Mouse (Mus musculus): ENCODE measurements at regions not wholly inside any gene's neighbourhood (a gene's known extent, or its start where the extent isn't known, plus 50 kb on each side); places are given as distances from the start of the nearest gene placed in this dataset.

DNA sequence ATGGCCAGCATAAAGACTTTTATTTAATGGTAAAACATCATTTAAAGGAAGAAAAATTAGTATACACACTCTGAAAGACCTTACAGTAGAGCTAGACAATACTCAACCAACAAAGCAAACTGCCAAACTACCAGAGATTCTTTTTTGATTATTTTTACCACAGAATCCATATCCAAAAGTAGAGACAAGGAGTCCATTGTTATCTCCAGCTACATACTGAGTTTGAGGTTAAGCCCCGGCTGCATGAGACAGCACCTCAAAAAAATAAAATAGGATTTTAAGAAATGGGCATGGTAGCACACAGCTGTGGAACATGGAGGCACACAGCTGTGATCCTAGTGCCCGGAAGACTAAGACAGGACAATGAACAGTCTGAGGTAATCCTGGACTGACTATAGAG lies 293.4 kb downstream of the Sox4 start:
- ATAC-seq (ENCODE audit: low FRiP score) (no peak), DNase-seq (ENCODE audit: low spot score) (no peak)
- TF ChIP-seq CTCF (IDR thresholded peaks at IDR 0.05), result no peak

DNA sequence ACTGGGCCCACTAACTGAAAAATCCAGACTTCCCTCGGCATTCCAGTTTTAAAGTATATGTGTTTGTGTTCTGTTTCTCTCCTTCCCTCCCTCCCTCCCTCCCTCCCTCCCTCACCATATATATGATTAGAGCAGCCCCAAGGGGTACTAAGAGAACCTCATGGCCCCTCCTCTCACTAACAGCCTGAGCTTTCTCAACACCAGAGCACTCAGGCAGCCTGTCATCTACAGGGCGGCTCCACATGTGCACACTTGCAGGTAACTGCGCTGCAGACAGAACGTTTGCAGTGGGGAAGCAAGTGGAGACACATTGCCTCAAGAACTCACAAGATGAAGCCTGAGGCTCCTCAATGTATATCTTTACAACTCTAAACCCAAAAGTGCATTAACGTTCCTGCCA lies 294.9 kb downstream of the Sox4 start:
- DNase-seq (ENCODE audit: low spot score) (no peak), ATAC-seq (ENCODE audit: low FRiP score) (no peak)
- no peaks in the 10 kb centered on the region for H3K36me3 ChIP-seq (ENCODE audit: insufficient read depth, low read length)
- no peak overlapping the region for H3K4me3 ChIP-seq (ENCODE audit: low read depth, low read length)
- no peak overlapping the region for H3K4me2 ChIP-seq (ENCODE audit: low read depth, low read length, poor library complexity, severe bottlenecking)
- H3K9me3 ChIP-seq (ENCODE audit: low read length), result no peaks in the 10 kb centered on the region
- H3K9ac ChIP-seq (replicated peaks; ENCODE audit: low read length, poor library complexity, severe bottlenecking), result no peak overlapping the region
- H3K27me3 ChIP-seq (ENCODE audit: insufficient read depth, low read length), result no peaks in the 10 kb centered on the region
- TF ChIP-seq CTCF (IDR thresholded peaks at IDR 0.05), result no peak
- no peak overlapping the region for H3K27ac ChIP-seq (ENCODE audit: low read depth, low read length)
- 78% methylated on average over 5 of the region's 5 CpGs for WGBS
- H3K4me1 ChIP-seq (ENCODE audit: insufficient read depth, low read length), result no peaks in the 10 kb centered on the region

More for the DNA sequence above, 293.4 kb downstream of the Sox4 start:
- Histone ChIP-seq H3K4me1 (ENCODE audit: insufficient read depth, low read length) (peaks cover 4% of the 10 kb centered on the region; the same call in 1 of the 2 replicates), H3K36me3 (ENCODE audit: insufficient read depth, low read length) (no peaks in the 10 kb centered on the region), H3K9me3 (ENCODE audit: low read length) (no peaks in the 10 kb centered on the region), H3K4me3 (ENCODE audit: low read depth, low read length) (no peak overlapping the region), H3K9ac (replicated peaks; ENCODE audit: low read length, poor library complexity, severe bottlenecking) (no peak overlapping the region), H3K4me2 (ENCODE audit: low read depth, low read length, poor library complexity, severe bottlenecking) (no peak overlapping the region), H3K27me3 (ENCODE audit: insufficient read depth, low read length) (no peaks in the 10 kb centered on the region), H3K27ac (ENCODE audit: low read depth, low read length) (no peak overlapping the region)
- WGBS, result 72% methylated on average over 2 of the region's 2 CpGs

DNA sequence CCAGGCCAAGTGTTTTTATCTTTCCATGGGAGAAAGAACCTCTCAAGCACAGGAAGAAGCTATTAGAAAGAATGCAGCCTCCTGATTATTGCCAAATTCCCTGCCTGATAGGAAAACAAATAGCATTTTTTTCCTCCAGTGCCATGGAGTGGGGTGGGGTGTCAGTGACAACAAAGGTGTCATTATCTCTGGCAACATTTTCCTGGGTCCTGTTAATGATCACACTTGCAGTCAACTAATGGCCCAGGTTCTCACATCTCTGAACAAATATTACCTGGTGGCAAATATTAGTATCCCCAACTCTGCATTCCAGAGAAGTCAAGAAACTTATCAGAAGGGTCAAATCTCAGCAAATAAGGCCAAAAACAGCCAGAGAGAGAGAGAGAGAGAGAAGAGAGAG lies 298.6 kb downstream of the Sox4 start:
- Histone ChIP-seq H3K36me3 (ENCODE audit: insufficient read depth, low read length) (no peaks in the 10 kb centered on the region), H3K4me2 (ENCODE audit: low read depth, low read length, poor library complexity, severe bottlenecking) (no peak overlapping the region), H3K4me1 (ENCODE audit: insufficient read depth, low read length) (no peaks in the 10 kb centered on the region), H3K27me3 (ENCODE audit: insufficient read depth, low read length) (no peaks in the 10 kb centered on the region), H3K9ac (replicated peaks; ENCODE audit: low read length, poor library complexity, severe bottlenecking) (no peak overlapping the region), H3K4me3 (ENCODE audit: low read depth, low read length) (no peak overlapping the region), H3K9me3 (ENCODE audit: low read length) (no peaks in the 10 kb centered on the region), H3K27ac (ENCODE audit: low read depth, low read length) (no peak overlapping the region)
- no peak for DNase-seq (ENCODE audit: low spot score)
- no peak for ATAC-seq (ENCODE audit: low FRiP score)
- no peak for TF ChIP-seq CTCF (IDR thresholded peaks at IDR 0.05)

DNA sequence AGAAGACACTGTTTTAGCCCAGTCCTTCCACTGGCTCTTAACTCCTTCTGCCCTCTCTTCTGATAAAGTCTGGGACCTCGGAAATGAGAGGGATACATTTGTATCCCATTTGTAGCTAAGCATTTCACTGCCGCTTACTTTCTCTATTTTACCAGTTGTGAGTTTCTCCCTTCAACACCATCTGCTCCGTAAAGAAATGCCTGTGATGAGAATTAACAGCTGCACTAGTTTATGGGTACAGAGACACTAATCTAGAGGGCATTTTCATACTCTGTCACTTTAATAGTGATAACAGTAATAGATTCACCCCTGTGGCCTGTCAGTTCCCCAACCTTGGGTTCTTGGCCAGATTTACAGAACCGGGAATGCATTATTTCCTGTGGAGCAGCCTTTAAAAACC lies 300.2 kb downstream of the Sox4 start:
- no peak overlapping the region for H3K9ac ChIP-seq (replicated peaks; ENCODE audit: low read length, poor library complexity, severe bottlenecking)
- WGBS, result 87% methylated on average over 4 of the region's 4 CpGs
- no peak overlapping the region for H3K27ac ChIP-seq (ENCODE audit: low read depth, low read length)

DNA sequence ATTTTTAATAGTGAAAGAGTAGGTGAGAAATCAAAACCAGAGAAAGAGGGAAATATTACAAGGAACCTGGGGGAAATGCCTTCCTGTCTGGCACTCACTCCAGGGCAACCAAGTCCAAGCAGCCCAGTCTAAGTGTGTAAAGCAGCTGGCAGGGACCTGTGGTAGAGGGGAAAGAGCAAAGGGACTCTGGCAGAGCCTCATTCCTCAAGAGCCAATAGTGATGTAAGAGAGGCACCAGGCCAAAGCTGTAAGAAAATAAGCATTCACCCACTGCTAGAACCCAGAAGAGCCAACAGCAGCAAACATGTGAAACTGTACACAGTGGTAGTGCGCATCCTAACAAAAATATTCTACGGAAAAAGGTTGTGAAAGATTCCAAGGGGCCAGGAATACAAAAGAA lies 301.7 kb downstream of the Sox4 start:
- Histone ChIP-seq H3K9me3 (ENCODE audit: low read length) (no peaks in the 10 kb centered on the region), H3K27me3 (ENCODE audit: insufficient read depth, low read length) (no peaks in the 10 kb centered on the region), H3K36me3 (ENCODE audit: insufficient read depth, low read length) (no peaks in the 10 kb centered on the region), H3K4me2 (ENCODE audit: low read depth, low read length, poor library complexity, severe bottlenecking) (no peak overlapping the region), H3K4me3 (ENCODE audit: low read depth, low read length) (no peak overlapping the region), H3K9ac (replicated peaks; ENCODE audit: low read length, poor library complexity, severe bottlenecking) (no peak overlapping the region), H3K27ac (ENCODE audit: low read depth, low read length) (no peak overlapping the region), H3K4me1 (ENCODE audit: insufficient read depth, low read length) (no peaks in the 10 kb centered on the region)
- WGBS, result 73% methylated on average over 2 of the region's 2 CpGs
- TF ChIP-seq CTCF (IDR thresholded peaks at IDR 0.05), result no peak
- peak; percentile 80 for DNase-seq (ENCODE audit: low spot score)
- ATAC-seq (ENCODE audit: low FRiP score), result no peak

More for the DNA sequence above, 300.2 kb downstream of the Sox4 start:
- H3K4me3 ChIP-seq (ENCODE audit: low read depth, low read length), result no peak overlapping the region
- no peaks in the 10 kb centered on the region for H3K36me3 ChIP-seq (ENCODE audit: insufficient read depth, low read length)
- H3K4me2 ChIP-seq (ENCODE audit: low read depth, low read length, poor library complexity, severe bottlenecking), result no peak overlapping the region
- ATAC-seq (ENCODE audit: low FRiP score), result no peak
- TF ChIP-seq CTCF (IDR thresholded peaks at IDR 0.05), result no peak
- H3K27me3 ChIP-seq (ENCODE audit: insufficient read depth, low read length), result no peaks in the 10 kb centered on the region
- H3K4me1 ChIP-seq (ENCODE audit: insufficient read depth, low read length), result no peaks in the 10 kb centered on the region
- DNase-seq (ENCODE audit: low spot score), result no peak
- no peaks in the 10 kb centered on the region for H3K9me3 ChIP-seq (ENCODE audit: low read length)

DNA sequence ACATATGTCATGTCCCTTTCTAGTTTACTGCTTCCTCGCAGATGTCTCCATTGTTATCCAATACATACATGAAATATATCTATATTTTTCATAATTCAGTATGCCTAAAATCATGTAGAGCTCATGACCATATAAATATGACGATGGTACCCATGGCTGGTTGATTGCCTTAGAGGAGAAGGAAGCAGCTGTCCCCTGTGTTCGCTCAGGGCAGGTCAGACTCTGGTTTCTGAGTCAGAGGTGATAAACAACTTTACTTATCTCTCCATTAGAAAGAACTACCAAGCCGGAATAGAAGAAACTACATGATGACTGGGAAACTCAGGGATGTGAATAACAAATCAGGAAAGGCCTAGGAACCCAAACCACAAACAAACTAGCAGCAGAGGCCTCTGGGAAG lies 307.6 kb downstream of the Sox4 start:
- H3K36me3 ChIP-seq (ENCODE audit: insufficient read depth, low read length), result no peaks in the 10 kb centered on the region
- ATAC-seq (ENCODE audit: low FRiP score), result no peak
- no peak overlapping the region for H3K27ac ChIP-seq (ENCODE audit: low read depth, low read length)
- H3K9ac ChIP-seq (replicated peaks; ENCODE audit: low read length, poor library complexity, severe bottlenecking), result no peak overlapping the region
- no peaks in the 10 kb centered on the region for H3K27me3 ChIP-seq (ENCODE audit: insufficient read depth, low read length)
- H3K4me1 ChIP-seq (ENCODE audit: insufficient read depth, low read length), result no peaks in the 10 kb centered on the region
- no peak overlapping the region for H3K4me3 ChIP-seq (ENCODE audit: low read depth, low read length)
- no peak for TF ChIP-seq CTCF (IDR thresholded peaks at IDR 0.05)
- WGBS, result 94% methylated on average over 4 of the region's 4 CpGs
- no peak for DNase-seq (ENCODE audit: low spot score)
- H3K4me2 ChIP-seq (ENCODE audit: low read depth, low read length, poor library complexity, severe bottlenecking), result no peak overlapping the region
- no peaks in the 10 kb centered on the region for H3K9me3 ChIP-seq (ENCODE audit: low read length)

Measured in midbrain, postnatal 0 days (tissue).